Mouse (Mus musculus) retina, postnatal 7 days (tissue): ENCODE results near the gene Plppr3.

ENCODE experiments used
- DNase-seq: peaks from one replicate; pipeline ENCODE4 v3.0.0-alpha.2; 2012; ENCODE audit warnings: low read depth, low spot score

The Plppr3 gene

GRCm38 (mm10) chr10:79865801-79866295, 8.6 kb downstream of the Plppr3 start:
- DNase-seq = no peak

DNA sequence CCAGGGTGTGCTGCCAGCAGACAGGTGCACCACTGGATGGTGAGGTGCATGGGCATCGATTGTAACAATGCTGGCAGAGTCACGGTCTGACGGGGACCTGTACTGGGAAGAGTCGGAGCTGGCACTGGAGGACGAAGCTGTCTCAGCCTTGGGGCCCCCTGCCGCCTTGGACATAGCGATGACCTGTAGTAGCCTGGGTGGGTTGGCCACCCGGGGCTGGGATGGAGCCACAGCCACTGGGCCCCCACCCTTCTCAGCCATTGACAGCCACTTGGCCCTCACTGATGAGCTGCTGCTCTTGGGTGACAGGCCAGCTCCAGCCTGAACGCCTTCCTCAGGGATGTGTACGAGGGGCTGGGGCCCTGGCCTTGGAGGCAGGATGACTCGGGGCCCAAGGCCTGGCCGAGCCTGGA, 9.2 kb downstream of the Plppr3 start:
- DNase-seq = no peak

GRCm38 (mm10) chr10:79864351-79865188, 9.9 kb downstream of the Plppr3 start:
- DNase-seq = no peak

DNA sequence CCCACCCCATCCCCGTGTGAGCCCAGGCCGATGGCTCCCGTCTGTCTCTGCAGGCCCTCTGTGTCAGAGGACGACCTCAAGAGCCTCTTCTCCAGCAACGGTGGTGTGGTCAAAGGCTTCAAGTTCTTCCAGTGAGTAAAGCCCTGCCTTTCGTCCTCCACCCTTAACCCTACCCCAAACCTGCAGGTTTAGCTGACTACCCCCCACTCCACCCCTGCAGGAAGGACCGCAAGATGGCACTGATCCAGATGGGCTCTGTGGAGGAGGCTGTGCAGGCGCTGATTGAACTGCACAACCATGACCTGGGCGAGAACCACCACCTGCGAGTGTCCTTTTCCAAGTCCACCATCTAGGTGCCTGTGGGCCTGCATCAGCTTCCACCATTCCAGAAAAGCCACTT, 11.5 kb downstream of the Plppr3 start:
- DNase-seq = no peak

DNA sequence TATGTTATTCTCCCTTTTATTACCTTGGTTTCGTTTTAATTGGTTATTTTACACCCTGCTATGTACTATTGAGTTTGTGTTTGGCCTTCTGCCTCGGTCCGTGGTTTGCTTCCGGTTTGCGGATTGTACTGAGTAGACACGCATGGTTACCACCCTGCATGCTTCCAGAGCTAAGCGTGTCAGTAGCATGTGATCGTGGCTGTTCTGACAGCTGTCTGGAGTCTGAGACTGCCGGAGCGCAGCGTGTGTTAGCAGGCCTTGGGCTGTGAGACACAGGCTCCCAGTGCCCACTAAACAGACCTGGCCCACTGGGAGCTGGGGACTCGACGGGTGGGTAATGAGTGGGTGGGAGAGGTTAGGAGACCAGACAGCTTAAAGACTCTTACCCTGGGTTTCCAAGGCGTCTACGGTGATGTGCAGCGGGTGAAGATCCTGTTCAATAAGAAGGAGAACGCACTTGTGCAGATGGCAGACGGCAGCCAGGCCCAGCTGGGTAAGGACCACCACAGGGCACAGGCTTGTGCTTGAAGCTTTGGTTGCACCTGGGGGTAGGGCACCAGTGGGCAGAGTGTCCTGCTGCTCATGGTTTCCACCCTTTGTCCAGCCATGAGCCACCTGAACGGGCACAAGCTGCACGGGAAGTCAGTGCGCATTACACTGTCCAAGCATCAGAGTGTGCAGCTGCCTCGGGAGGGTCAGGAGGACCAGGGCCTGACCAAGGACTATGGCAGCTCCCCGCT, 12.2 kb downstream of the Plppr3 start:
- no peak for DNase-seq

- DNase-seq = no peak
Measured at GRCm38 (mm10) chr10:79861230-79862048, 13.0 kb downstream of the Plppr3 start.

DNA sequence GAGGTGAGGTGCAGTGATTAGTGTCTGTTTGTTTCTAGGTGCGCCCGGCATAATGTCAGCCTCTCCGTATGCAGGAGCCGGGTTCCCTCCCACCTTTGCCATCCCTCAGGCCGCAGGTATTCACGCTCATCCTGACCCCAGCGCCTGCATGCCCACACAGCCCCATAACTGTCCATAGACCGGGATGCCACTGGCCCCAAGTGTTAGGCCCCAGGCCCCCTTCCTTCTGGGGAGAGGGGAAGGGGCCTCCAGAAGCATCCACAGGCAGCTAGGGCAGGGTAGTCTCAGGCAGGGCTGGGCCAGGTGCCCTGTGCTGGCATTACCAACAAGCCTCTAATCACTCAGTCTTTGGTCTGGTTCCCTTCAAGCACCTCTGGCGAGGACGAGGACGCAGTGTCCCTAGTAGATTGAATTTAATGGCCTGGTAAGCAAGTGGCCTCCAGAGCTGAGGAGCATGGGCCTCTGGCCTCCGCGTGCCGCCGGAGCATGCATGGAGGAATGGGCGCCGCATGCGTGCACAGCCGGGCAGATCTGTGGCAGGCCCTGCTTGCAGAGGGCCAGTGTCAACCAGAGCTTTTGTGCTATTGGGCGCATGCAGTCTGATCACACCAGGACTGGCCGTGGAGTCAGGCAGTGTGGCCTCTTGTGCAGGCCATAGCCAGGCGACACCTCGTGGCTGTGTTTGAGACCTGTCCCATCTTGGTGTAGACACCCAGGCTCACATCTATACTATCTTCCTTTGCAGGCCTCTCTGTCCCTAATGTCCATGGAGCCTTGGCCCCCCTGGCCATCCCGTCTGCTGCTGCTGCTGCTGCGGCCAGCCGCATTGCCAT, 14.1 kb downstream of the Plppr3 start:
- DNase-seq = no peak

DNA sequence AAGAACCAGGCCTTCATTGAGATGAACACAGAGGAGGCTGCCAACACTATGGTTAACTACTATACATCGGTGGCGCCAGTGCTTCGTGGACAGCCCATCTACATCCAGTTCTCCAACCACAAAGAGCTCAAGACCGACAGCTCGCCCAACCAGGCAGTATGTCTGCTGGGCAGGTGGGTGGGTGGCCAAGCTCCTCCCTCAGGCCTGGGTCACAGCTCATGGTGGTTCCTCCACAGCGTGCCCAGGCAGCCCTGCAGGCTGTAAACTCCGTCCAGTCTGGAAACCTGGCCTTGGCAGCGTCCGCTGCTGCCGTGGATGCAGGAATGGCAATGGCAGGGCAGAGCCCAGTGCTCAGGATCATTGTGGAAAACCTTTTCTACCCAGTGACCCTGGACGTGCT, 15.3 kb downstream of the Plppr3 start:
- DNase-seq = no peak

DNA sequence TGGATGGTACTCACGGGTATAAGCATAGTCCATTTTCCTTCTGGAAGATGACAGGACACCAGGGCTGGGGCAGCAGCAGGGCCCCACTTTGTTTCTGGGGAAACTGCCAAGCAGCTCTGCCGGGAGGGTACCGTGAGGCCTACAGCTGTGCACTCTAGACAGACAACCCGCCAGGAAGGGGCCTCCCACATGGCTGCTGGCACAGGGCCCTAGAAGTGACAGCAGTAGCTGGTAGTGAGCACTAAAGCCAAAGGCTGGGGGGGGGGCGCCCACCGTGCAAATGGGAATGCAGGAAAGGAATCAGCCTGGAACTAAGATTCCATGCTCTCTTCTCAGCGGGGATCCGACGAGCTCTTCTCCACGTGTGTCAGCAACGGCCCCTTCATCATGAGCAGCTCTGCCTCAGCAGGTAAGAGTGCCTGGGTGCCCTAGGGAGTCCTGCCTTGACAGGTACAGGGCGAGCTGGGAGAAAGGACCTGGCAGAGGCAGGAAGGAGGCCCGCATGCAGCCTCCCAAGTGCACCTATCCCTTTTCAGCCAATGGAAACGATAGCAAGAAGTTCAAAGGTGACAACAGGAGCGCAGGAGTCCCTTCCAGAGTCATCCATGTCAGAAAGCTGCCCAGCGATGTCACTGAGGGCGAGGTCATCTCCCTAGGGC, 15.9 kb downstream of the Plppr3 start:
- DNase-seq = no peak

GRCm38 (mm10) chr10:79857894-79858293, 16.5 kb downstream of the Plppr3 start:
- DNase-seq = no peak

GRCm38 (mm10) chr10:79857452-79857811, 17.0 kb downstream of the Plppr3 start:
- DNase-seq = no peak

- no peak for DNase-seq
Measured at GRCm38 (mm10) chr10:79856704-79857451, 17.6 kb downstream of the Plppr3 start.

GRCm38 (mm10) chr10:79856280-79856679, 18.2 kb downstream of the Plppr3 start:
- no peak for DNase-seq

- DNase-seq = no peak
Measured at GRCm38 (mm10) chr10:79855558-79856184, 18.8 kb downstream of the Plppr3 start.

DNA sequence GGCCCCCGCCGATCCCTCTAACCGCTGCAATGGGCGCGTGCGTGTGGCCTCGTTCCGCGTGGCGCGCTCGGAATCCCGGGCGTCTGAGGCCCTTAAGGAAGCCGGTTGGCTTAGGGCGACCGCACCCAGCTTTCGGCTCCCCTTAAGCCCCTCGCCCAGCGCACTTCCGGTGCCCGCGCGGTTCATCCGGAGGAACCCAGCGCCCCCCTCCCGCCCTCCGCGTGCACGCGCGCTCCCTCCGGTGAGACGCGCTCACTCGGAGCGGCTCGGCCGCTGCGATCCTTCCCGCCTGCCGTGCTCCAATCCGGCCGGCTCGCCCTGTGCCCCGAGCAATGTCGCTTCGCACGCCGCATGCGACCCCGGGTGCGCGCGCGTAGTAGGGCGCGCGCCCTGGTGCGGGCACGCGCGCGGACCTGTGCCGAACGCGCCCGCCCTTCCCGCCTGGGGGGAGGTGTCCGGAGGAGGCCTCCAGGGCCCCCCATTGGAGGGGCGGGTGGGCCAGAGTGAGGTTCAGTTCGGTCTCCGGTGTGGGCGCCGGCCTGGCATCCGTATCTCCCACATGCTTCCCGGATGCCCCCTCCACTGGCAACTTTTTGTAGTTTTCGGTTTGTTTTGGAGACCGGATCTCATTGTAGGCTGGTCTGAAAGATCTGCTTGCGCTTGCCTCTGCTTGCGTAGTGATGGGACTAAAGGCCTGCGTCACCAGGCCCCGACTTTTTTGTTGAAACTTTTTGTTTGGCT, 19.5 kb downstream of the Plppr3 start:
- DNase-seq = peak; percentile 71

DNA sequence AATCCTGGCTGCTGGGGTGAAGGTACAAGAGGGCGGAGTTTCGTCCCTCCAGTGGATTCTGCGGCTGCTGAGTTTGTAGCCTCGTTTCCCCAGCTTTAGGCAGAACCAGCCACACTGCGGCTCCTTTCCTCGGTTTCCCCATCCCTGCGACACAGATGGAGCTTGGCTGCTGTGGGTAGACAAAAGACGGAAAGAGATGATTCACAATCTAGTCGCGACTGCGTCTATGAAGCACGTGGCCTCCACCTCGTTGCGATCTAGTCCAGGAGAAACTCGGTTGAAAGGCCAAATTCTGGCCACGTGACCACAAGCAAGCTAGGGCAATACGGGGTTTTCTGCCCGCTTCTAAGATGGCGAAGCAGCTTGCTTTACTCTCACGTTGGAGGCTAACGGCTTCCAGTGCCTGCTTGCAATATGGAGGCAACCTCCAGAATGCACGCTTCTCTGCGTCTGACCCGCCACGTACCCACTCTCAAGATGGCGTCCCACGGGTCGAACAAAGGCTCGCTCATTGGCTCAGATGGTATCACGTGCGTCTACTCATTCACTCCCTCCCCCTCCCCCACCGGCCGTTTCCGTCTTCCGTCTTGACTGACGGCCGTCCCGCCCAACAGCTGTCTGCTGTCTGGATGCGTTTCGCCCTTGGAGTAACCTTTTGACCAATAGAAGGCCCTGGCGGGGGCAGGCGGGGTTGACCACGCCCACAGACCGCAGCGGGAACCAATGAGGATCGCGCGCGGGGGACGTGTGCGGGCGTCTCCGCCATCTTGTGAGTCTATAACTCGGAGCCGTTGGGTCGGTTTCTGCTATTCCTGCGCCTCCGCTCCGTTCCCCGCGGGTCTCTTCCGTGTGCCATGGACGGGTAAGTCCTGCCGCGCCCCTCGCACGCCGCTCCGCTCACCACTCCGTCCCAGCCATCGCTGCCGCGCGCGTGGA, 20.3 kb downstream of the Plppr3 start, which contains the start of gene Ptbp1:
Ptbp1 (plus strand) TSS at position 568 of the 936 bp plus-strand sequence.
- DNase-seq = peak; percentile 100

- DNase-seq = peak; percentile 89
Measured at GRCm38 (mm10) chr10:79853392-79853791, 21.0 kb downstream of the Plppr3 start.
